Mouse (Mus musculus): ENCODE data around the gene Igfals. TPM values are rescaled to one million over a fixed set of nuclear protein-coding genes. Genes with fewer than 3 reads are reported as not detected.
A peak's percentile ranks its signal among the peaks of the same experiment; 100 is the strongest.

Gene Igfals
- polyA plus RNA-seq, 1 experiment from 2014 or later = 0.19 TPM

DNA sequence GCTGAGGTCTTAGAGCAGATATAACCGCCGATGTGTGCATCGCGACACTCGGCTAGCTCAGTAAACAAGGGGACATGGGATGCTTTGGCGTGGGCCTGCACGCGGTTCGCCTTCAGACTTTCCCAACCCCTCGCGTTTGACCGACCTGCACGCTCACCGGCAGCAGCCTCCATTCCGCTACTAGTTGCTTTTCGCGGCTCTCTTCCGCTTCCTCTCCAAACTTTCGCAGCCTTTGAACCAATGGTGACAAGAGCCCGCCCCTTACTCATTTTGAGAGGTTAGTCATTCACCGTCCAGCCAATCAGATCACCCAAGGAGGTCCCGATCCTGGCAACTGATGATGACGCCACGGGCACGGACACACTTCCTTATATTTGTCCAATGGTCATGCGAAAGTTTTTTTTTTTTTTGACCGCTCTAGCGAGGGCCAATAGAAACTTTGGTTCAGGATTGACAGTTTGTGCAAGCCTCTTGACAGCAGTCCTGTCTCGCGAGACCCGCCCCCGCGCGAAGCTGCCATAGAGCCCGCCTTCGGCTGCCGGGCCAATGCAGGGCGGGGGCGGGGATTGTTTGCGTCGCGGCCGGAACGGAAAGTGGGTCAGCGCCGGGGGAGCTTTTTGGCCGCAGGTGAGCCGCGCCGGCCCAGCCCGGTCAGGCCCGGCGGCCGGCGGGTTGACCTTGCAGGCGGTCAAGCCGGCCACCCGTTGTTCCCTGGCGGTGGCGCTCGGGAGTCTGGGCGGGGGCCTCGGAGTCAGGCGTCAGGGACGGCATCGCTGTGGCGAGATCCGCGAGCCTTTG lies 20.5 kb downstream of the Igfals start, which contains the start of the genes Nubp2 and Spsb3:
TSS of gene Nubp2 (minus strand) at position 216 of the 798 bp plus-strand sequence.
TSS of gene Spsb3 (plus strand) at position 510 of the 798 bp plus-strand sequence.
- Histone ChIP-seq H3K4me2 (peak within 1 kb of the TSS; percentile 94), H3K27me3 (no peaks in the 10 kb centered on the region), H3K9ac (peak within 1 kb of the TSS; percentile 88), H3K9me3 (replicated peaks) (no peaks in the 10 kb centered on the region), H3K4me3 (peak within 1 kb of the TSS; percentile 94), H3K4me1 (replicated peaks) (peaks cover 23% of the 10 kb centered on the region), H3K27ac (peak within 1 kb of the TSS; percentile 81), H3K36me3 (peaks cover 25% of the 10 kb centered on the region)
- WGBS = under 1% methylated on average over 69 of the region's 69 CpGs
- peak; percentile 96 for ATAC-seq (replicated peaks; ENCODE audit: insufficient number of reproducible peaks, insufficient read depth, low FRiP score, low read depth)

DNA sequence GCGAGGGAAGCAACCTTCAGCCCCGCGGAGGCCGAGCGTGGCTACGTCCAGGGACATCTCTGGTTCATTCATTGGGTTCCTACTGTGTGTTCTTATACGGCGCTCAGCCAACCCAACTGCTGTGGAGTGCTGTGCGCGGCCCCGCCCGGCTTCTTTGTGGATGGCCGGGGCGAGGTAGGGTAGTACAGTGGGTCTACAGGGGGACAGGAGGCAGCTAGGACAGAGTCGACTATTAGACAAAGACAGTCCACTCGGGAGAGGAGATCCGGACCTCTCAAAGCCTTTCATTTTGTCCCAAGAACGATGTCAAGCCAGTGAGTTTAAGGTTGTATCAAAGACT lies 21.1 kb downstream of the Igfals start:
- ATAC-seq (replicated peaks; ENCODE audit: insufficient number of reproducible peaks, insufficient read depth, low FRiP score, low read depth) = 0 out of 2 replicates have a peak, but pooled peaks have one; percentile 3
- H3K27me3 ChIP-seq = no peaks in the 10 kb centered on the region
- peak overlapping the region; percentile 94 for H3K4me3 ChIP-seq
- H3K9me3 ChIP-seq (replicated peaks) = no peaks in the 10 kb centered on the region
- H3K27ac ChIP-seq = peak overlapping the region; percentile 81
- peak overlapping the region; percentile 88 for H3K9ac ChIP-seq
- H3K4me2 ChIP-seq = peak overlapping the region; percentile 92
- peaks cover 23% of the 10 kb centered on the region for H3K4me1 ChIP-seq (replicated peaks)
- H3K36me3 ChIP-seq = peaks cover 31% of the 10 kb centered on the region
- under 1% methylated on average over 18 of the region's 18 CpGs for WGBS

DNA sequence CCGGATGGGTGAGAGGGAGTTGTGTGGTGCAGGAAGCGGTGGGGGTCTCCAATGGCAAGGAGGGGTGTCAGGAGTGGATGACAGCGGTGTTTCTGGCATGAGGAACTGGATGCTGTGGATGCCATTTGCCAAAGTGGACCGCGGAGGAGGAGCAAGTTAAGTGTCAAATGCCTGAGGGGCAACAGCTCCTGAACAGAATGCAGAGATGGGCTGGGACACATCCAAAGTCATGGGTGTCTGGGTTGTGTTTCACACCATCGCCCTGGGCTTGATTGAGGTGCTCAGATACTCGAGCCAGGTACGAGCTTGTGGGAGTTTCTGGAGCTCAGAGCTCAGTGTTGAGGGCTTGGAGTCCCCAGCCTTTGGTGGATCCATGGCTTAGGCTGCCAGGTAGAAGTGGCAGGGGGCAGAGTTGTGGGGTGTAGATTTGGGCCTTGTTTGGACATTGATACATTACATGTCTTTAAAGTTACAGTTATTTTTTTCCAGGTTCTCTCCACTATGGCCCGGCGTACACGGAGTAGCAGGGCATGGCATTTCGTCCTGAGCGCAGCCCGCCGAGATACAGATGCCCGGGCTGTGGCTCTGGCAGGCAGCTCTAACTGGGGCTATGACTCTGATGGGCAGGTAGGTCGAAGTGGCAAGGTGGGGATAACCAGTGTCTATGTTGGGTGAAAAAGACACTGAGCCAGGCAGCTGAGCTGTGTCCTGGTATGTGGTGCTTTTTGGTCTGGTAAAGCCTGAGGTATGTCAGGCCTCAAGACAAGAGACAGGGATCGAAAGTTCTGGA lies 21.7 kb downstream of the Igfals start:
- peak overlapping the region; percentile 92 for H3K4me2 ChIP-seq
- peaks cover 23% of the 10 kb centered on the region for H3K4me1 ChIP-seq (replicated peaks)
- no peaks in the 10 kb centered on the region for H3K9me3 ChIP-seq (replicated peaks)
- no peaks in the 10 kb centered on the region for H3K27me3 ChIP-seq
- no peak for ATAC-seq (replicated peaks; ENCODE audit: insufficient number of reproducible peaks, insufficient read depth, low FRiP score, low read depth)
- peak overlapping the region; percentile 88 for H3K9ac ChIP-seq
- H3K4me3 ChIP-seq = peak overlapping the region; percentile 94
- peak overlapping the region; percentile 81 for H3K27ac ChIP-seq
- 53% methylated on average over 18 of the region's 18 CpGs for WGBS
- peaks cover 35% of the 10 kb centered on the region for H3K36me3 ChIP-seq

DNA sequence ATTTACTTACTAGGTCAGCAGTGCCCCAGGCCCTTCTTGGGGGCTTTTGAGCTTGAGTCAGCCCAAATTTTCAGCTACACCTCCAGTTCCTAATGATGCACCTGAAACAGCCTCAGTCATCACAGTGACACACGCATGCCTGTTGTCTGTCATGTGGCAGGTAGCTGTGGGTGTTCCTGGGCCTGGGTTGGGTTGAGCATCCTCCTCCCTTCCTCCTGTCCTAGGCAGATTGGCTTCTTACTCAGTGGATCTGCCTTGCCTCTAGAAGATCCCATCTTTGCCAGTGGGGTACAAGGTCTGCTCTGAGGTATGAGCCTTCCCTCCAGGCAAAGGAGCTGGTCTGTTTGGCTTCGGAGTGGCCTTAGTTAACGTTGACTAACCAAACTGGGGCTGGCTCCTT lies 23.1 kb downstream of the Igfals start:
- no peak overlapping the region for H3K4me3 ChIP-seq
- peaks cover 27% of the 10 kb centered on the region for H3K4me1 ChIP-seq (replicated peaks)
- no peak overlapping the region for H3K27ac ChIP-seq
- no peaks in the 10 kb centered on the region for H3K9me3 ChIP-seq (replicated peaks)
- H3K9ac ChIP-seq = no peak overlapping the region
- ATAC-seq (replicated peaks; ENCODE audit: insufficient number of reproducible peaks, insufficient read depth, low FRiP score, low read depth) = no peak
- WGBS = 95% methylated on average over 3 of the region's 3 CpGs
- peaks cover 33% of the 10 kb centered on the region for H3K36me3 ChIP-seq
- no peaks in the 10 kb centered on the region for H3K27me3 ChIP-seq
- H3K4me2 ChIP-seq = no peak overlapping the region

DNA sequence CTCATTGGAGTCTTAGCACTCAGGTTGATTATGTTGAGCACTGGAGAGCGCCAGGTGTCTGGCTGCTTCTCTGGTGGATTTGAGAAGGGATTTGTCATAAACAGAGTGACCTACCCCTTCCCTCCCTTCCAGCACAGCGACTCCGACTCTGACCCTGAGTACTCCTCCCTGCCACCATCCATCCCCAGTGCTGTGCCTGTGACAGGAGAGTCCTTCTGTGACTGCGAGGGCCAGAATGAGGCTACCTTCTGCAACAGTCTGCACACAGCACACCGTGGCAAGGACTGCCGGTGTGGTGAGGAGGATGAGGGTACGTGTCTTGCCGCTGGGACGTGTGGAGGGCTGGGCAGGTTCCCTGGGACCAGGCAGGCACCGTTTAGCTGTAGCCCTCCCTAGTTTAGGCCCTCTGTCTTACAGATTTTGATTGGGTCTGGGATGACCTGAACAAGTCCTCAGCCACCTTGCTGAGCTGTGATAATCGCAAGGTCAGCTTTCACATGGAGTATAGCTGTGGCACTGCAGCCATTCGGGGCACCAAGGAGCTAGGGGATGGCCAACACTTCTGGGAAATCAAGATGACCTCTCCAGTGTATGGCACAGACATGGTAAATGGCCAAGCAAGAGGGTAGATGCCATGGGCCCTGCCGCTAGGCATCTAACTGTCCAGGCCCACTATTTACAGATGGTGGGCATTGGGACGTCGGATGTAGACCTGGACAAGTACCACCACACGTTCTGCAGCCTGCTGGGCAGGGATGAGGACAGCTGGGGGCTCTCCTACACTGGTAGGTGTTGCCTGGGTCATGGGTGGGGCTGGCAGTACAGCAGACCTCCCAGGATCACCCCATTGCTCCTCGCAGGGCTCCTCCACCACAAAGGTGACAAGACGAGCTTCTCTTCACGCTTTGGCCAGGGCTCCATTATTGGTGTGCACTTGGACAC lies 24.6 kb downstream of the Igfals start:
- Histone ChIP-seq H3K4me1 (replicated peaks) (peaks cover 29% of the 10 kb centered on the region), H3K27me3 (no peaks in the 10 kb centered on the region), H3K4me3 (no peak overlapping the region), H3K27ac (no peak overlapping the region), H3K9me3 (replicated peaks) (no peaks in the 10 kb centered on the region), H3K9ac (no peak overlapping the region), H3K4me2 (no peak overlapping the region), H3K36me3 (peaks cover 33% of the 10 kb centered on the region)
- no peak for ATAC-seq (replicated peaks; ENCODE audit: insufficient number of reproducible peaks, insufficient read depth, low FRiP score, low read depth)
- 86% methylated on average over 19 of the region's 19 CpGs for WGBS

DNA sequence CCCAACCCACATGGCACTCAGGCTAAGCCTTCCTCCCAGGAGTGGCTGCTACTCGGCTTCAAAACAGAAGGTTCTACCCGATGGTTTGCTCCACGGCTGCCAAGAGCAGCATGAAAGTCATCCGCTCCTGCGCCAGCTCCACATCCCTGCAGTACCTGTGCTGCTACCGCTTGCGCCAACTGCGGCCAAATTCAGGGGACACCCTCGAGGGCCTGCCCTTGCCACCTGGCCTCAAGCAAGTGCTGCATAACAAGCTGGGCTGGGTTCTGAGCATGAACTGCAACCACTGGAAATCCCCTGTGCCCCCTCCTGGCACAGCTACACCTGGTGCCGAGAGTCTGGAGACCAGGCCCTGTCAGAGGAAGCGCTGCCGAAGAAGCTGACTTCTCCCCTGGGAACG lies 25.5 kb downstream of the Igfals start:
- no peaks in the 10 kb centered on the region for H3K9me3 ChIP-seq (replicated peaks)
- ATAC-seq (replicated peaks; ENCODE audit: insufficient number of reproducible peaks, insufficient read depth, low FRiP score, low read depth) = no peak
- H3K36me3 ChIP-seq = peaks cover 33% of the 10 kb centered on the region
- H3K27me3 ChIP-seq = no peaks in the 10 kb centered on the region
- no peak overlapping the region for H3K4me3 ChIP-seq
- H3K4me2 ChIP-seq = no peak overlapping the region
- 91% methylated on average over 13 of the region's 13 CpGs for WGBS
- H3K4me1 ChIP-seq (replicated peaks) = peaks cover 32% of the 10 kb centered on the region
- H3K27ac ChIP-seq = no peak overlapping the region
- H3K9ac ChIP-seq = no peak overlapping the region

DNA sequence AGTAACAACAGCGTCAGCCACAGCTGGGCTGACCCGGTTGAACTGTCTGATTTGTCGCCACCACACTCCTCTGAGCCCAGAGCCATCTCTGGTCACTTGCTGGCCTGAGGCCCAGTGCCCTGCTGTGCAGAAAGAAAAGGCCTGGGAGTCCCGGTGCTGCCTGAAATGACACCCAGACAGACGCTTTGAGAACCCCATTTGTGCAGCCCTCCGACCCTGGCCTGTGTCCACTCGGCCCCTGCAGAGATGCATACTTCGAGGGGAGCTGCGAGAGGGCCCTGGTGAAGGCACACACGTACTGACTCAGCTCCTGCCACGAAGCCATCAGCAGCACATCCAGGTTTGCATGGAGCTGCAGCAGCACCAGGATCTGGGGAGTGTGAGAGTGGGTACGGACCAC lies 27.0 kb downstream of the Igfals start:
- no peak for ATAC-seq (replicated peaks; ENCODE audit: insufficient number of reproducible peaks, insufficient read depth, low FRiP score, low read depth)
- WGBS = 91% methylated on average over 12 of the region's 12 CpGs
- Histone ChIP-seq H3K4me1 (replicated peaks) (peaks cover 39% of the 10 kb centered on the region), H3K36me3 (peaks cover 38% of the 10 kb centered on the region), H3K9me3 (replicated peaks) (no peaks in the 10 kb centered on the region), H3K27ac (no peak overlapping the region), H3K27me3 (no peaks in the 10 kb centered on the region), H3K4me2 (no peak overlapping the region), H3K9ac (no peak overlapping the region), H3K4me3 (no peak overlapping the region)

DNA sequence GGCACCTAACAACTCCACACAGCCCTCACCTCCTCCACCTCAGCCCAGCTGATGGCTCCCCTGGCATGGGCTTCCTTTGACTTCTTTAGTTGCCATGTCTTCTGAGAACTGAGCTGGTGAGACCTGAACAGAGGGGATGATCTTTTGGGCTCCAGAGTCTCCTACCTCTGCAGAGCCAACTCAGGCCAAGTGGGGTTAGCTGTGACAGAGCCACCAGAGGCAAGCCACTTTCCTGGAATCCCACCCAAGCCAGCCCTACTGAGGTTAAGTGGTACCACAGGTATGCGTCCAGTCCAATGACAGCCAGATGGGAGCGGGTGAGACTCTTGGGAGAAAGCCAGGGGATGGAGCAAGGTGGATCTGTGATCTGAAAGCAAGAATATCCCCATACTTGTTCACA lies 27.5 kb downstream of the Igfals start:
- Histone ChIP-seq H3K4me2 (no peak overlapping the region), H3K36me3 (peaks cover 43% of the 10 kb centered on the region), H3K9ac (no peak overlapping the region), H3K27ac (no peak overlapping the region), H3K27me3 (no peaks in the 10 kb centered on the region), H3K4me3 (peak overlapping the region; percentile 81; the same call in 1 of the 2 replicates), H3K4me1 (replicated peaks) (peaks cover 39% of the 10 kb centered on the region), H3K9me3 (replicated peaks) (no peaks in the 10 kb centered on the region)
- WGBS = 95% methylated on average over 2 of the region's 2 CpGs
- ATAC-seq (replicated peaks; ENCODE audit: insufficient number of reproducible peaks, insufficient read depth, low FRiP score, low read depth) = no peak

DNA sequence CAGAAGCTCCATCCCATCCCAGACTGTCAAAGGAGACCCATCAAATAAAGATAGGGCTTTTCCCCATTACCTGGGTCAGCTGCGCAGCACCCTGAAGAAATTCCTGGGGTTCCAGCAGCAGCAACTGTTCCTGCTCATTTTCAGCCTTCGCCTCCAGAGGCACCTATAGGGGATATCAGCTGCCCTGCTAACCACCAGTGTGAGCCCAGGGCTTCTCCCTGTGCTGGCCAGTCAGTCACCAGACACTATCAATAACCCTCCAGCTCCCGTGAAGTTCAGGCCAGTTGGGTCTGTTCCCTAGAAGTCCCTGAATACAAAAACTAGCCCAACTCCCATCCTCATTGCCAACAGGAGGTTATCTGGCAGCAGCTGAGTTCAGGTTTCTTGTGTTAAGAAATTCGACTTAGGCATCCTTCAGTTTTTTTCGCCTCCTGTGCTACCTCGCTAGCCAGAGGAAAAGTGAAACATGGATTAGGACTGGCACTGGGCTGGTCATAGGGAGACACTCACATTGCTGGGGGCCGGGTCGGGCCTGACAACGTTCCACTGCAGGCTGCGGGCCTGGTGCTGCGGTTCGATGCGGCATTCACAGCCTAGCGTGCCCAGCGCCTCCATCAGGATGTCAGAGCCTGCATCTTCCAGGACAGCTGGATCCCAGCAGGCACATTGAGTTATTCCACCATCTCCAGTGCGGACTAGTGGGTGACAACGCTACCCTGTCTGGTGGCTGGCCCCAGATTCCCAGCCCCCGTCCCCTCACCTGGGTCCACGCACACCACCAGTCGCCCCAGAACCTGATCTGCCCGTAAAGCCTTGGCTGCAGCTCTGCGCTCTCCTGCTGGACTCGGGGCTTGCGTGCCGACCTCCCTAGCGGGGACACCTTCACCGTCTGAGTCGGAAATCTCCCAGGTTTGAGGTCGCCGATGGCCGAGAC lies 28.5 kb downstream of the Igfals start:
- H3K4me1 ChIP-seq (replicated peaks) = peaks cover 47% of the 10 kb centered on the region
- peak overlapping the region; percentile 94 for H3K4me2 ChIP-seq
- H3K27me3 ChIP-seq = no peaks in the 10 kb centered on the region
- peak overlapping the region; percentile 81 for H3K4me3 ChIP-seq
- 9% methylated on average over 31 of the region's 31 CpGs for WGBS
- no peaks in the 10 kb centered on the region for H3K9me3 ChIP-seq (replicated peaks)
- peak overlapping the region; percentile 91 for H3K9ac ChIP-seq
- H3K27ac ChIP-seq = peak overlapping the region; percentile 91
- ATAC-seq (replicated peaks; ENCODE audit: insufficient number of reproducible peaks, insufficient read depth, low FRiP score, low read depth) = 0 out of 2 replicates have a peak, but pooled peaks have one; percentile 4
- peaks cover 53% of the 10 kb centered on the region for H3K36me3 ChIP-seq

DNA sequence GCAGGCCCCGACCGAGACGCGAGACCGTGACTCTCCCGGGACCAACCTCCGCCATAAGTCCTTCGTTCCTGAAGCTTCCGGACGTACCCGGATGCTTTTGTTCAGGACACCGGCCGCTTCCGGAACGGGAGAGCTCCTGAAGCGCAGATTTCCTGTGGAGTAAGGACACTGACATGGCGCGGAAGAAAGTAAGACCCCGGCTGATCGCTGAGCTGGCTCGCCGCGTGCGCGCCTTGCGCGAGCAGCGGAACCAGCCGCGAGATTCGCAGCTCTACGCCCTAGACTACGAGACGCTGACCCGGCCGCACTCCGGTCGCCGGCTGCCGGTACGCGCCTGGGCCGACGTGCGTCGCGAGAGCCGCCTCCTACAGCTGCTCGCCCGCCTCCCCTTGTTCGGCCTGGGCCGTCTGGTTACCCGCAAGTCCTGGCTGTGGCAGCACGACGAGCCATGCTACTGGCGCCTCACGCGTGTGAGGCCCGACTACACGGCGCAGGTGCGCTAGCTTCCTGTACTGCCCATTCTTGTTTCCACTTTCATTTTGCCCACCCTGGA lies 29.3 kb downstream of the Igfals start, which contains the start of the genes Eme2 and Mrps34:
TSS of gene Eme2 (minus strand) at position 93 of the 553 bp plus-strand sequence.
TSS of gene Mrps34 (plus strand) at position 122 of the 553 bp plus-strand sequence.
- Histone ChIP-seq H3K27me3 (no peaks in the 10 kb centered on the region), H3K36me3 (peaks cover 60% of the 10 kb centered on the region), H3K4me3 (peak within 1 kb of the TSS; percentile 81), H3K9me3 (replicated peaks) (no peaks in the 10 kb centered on the region), H3K9ac (peak within 1 kb of the TSS; percentile 91), H3K4me2 (peak within 1 kb of the TSS; percentile 94), H3K4me1 (replicated peaks) (peaks cover 47% of the 10 kb centered on the region), H3K27ac (peak within 1 kb of the TSS; percentile 91)
- peak; percentile 33; the same call in 1 of the 2 replicates for ATAC-seq (replicated peaks; ENCODE audit: insufficient number of reproducible peaks, insufficient read depth, low FRiP score, low read depth)
- WGBS = under 1% methylated on average over 62 of the region's 62 CpGs

Data from heart, embryonic 15.5 days (tissue).